Mouse (Mus musculus): ENCODE data around the gene Cyld.

Cyld gene

GRCm38 (mm10) chr8:88696721-88697641, at the start of gene Cyld:
Gene Cyld (plus strand): TSS chr8:88697028.
- peak; percentile 100 for DNase-seq

GRCm38 (mm10) chr8:88648322-88648721, 48.5 kb upstream of the Cyld start:
- no peak for DNase-seq

GRCm38 (mm10) chr8:88650016-88650708, 46.7 kb upstream of the Cyld start:
- DNase-seq = peak; percentile 91

- peak; percentile 96 for DNase-seq
Measured at GRCm38 (mm10) chr8:88651122-88651521, 45.7 kb upstream of the Cyld start.

GRCm38 (mm10) chr8:88655334-88655733, 41.5 kb upstream of the Cyld start:
- no peak for DNase-seq

- no peak for DNase-seq
Measured at GRCm38 (mm10) chr8:88659873-88660272, 37.0 kb upstream of the Cyld start.

GRCm38 (mm10) chr8:88662401-88662821, 34.4 kb upstream of the Cyld start:
- DNase-seq = peak; percentile 97

- no peak for DNase-seq
Measured at GRCm38 (mm10) chr8:88664121-88664520, 32.7 kb upstream of the Cyld start.

- no peak for DNase-seq
Measured at GRCm38 (mm10) chr8:88664947-88665346, 31.9 kb upstream of the Cyld start.

- peak; percentile 96 for DNase-seq
Measured at GRCm38 (mm10) chr8:88666435-88666834, 30.4 kb upstream of the Cyld start.

- DNase-seq = peak; percentile 97
Measured at GRCm38 (mm10) chr8:88668400-88669086, 28.3 kb upstream of the Cyld start.

- DNase-seq = no peak
Measured at GRCm38 (mm10) chr8:88670782-88671181, 26.0 kb upstream of the Cyld start.

GRCm38 (mm10) chr8:88671575-88671974, 25.3 kb upstream of the Cyld start:
- no peak for DNase-seq

- DNase-seq = no peak
Measured at GRCm38 (mm10) chr8:88673859-88674258, 23.0 kb upstream of the Cyld start.

GRCm38 (mm10) chr8:88675372-88676165, 21.3 kb upstream of the Cyld start:
- DNase-seq = no peak

- peak; percentile 86 for DNase-seq
Measured at GRCm38 (mm10) chr8:88677071-88677470, 19.8 kb upstream of the Cyld start.

- peak; percentile 23 for DNase-seq
Measured at GRCm38 (mm10) chr8:88680566-88680965, 16.3 kb upstream of the Cyld start.

- peak; percentile 73 for DNase-seq
Measured at GRCm38 (mm10) chr8:88681046-88681445, 15.8 kb upstream of the Cyld start.

- DNase-seq = peak; percentile 87
Measured at GRCm38 (mm10) chr8:88683656-88684289, 13.1 kb upstream of the Cyld start.

GRCm38 (mm10) chr8:88686226-88686905, 10.5 kb upstream of the Cyld start:
- DNase-seq = peak; percentile 86

GRCm38 (mm10) chr8:88686906-88687235, 10.0 kb upstream of the Cyld start:
- peak; percentile 84 for DNase-seq

All from heart, adult 11 months (tissue).